Mouse (Mus musculus): ENCODE results near the gene Dynlt1f. TPM values are rescaled to one million over a fixed set of nuclear protein-coding genes. Genes with fewer than 3 reads are reported as not detected.
A peak's percentile ranks its signal among the peaks of the same experiment; 100 is the strongest.
"Not testable (repeated sequence)": the region's sequence is repeated elsewhere in the genome, so short reads cannot be mapped to it uniquely, and the experiment has no call there.

Dynlt1f gene
- polyA plus RNA-seq, 1 experiment from 2014 or later, result 186 TPM

- not testable (repeated sequence) for H3K27me3 ChIP-seq (ENCODE audit: control insufficient read depth, insufficient read depth, low read length); H3K36me3 ChIP-seq (ENCODE audit: control insufficient read depth, insufficient read depth, low read length); H3K9me3 ChIP-seq (ENCODE audit: control insufficient read depth, low read length); H3K9ac ChIP-seq (ENCODE audit: low read length); H3K4me1 ChIP-seq (replicated peaks; ENCODE audit: control insufficient read depth, insufficient read depth); H3K27ac ChIP-seq (replicated peaks); DNase-seq (ENCODE audit: low spot score); ATAC-seq (ENCODE audit: low FRiP score, low TSS enrichment); H3K4me3 ChIP-seq (ENCODE audit: low read depth, low read length); H3K4me2 ChIP-seq (replicated peaks; ENCODE audit: low read depth)
- 88% methylated on average over 5 of the region's 7 CpGs for WGBS
Observed at GRCm38 (mm10) chr17:6650904-6651565, 4.7 kb downstream of the Dynlt1f start.

- ATAC-seq (ENCODE audit: low FRiP score, low TSS enrichment); H3K27me3 ChIP-seq (ENCODE audit: control insufficient read depth, insufficient read depth, low read length); H3K27ac ChIP-seq (replicated peaks); H3K9ac ChIP-seq (ENCODE audit: low read length); H3K4me1 ChIP-seq (replicated peaks; ENCODE audit: control insufficient read depth, insufficient read depth); H3K9me3 ChIP-seq (ENCODE audit: control insufficient read depth, low read length); H3K36me3 ChIP-seq (ENCODE audit: control insufficient read depth, insufficient read depth, low read length); H3K4me3 ChIP-seq (ENCODE audit: low read depth, low read length); H3K4me2 ChIP-seq (replicated peaks; ENCODE audit: low read depth); DNase-seq (ENCODE audit: low spot score): not testable (repeated sequence)
- WGBS, result 88% methylated on average over 2 of the region's 3 CpGs
Observed at GRCm38 (mm10) chr17:6647452-6647851, 8.2 kb downstream of the Dynlt1f start.

- ATAC-seq (ENCODE audit: low FRiP score, low TSS enrichment); H3K4me2 ChIP-seq (replicated peaks; ENCODE audit: low read depth); H3K9ac ChIP-seq (ENCODE audit: low read length); H3K27ac ChIP-seq (replicated peaks); H3K36me3 ChIP-seq (ENCODE audit: control insufficient read depth, insufficient read depth, low read length); DNase-seq (ENCODE audit: low spot score); H3K27me3 ChIP-seq (ENCODE audit: control insufficient read depth, insufficient read depth, low read length); H3K9me3 ChIP-seq (ENCODE audit: control insufficient read depth, low read length); H3K4me3 ChIP-seq (ENCODE audit: low read depth, low read length); H3K4me1 ChIP-seq (replicated peaks; ENCODE audit: control insufficient read depth, insufficient read depth): not testable (repeated sequence)
- WGBS, result 89% methylated on average over 8 of the region's 8 CpGs
Observed at GRCm38 (mm10) chr17:6646841-6647240, 8.9 kb downstream of the Dynlt1f start.

- WGBS, result 61% methylated on average over 2 of the region's 4 CpGs
- not testable (repeated sequence) for H3K9me3 ChIP-seq (ENCODE audit: control insufficient read depth, low read length); H3K4me3 ChIP-seq (ENCODE audit: low read depth, low read length); ATAC-seq (ENCODE audit: low FRiP score, low TSS enrichment); H3K27me3 ChIP-seq (ENCODE audit: control insufficient read depth, insufficient read depth, low read length); DNase-seq (ENCODE audit: low spot score); H3K36me3 ChIP-seq (ENCODE audit: control insufficient read depth, insufficient read depth, low read length); H3K4me2 ChIP-seq (replicated peaks; ENCODE audit: low read depth); H3K4me1 ChIP-seq (replicated peaks; ENCODE audit: control insufficient read depth, insufficient read depth); H3K27ac ChIP-seq (replicated peaks); H3K9ac ChIP-seq (ENCODE audit: low read length)
Observed at GRCm38 (mm10) chr17:6645668-6646067, 10.0 kb downstream of the Dynlt1f start.

GRCm38 (mm10) chr17:6644673-6645072, 11.0 kb downstream of the Dynlt1f start:
- not testable (repeated sequence) for ATAC-seq (ENCODE audit: low FRiP score, low TSS enrichment); H3K4me3 ChIP-seq (ENCODE audit: low read depth, low read length)
- WGBS, result 83% methylated on average over 4 of the region's 4 CpGs

GRCm38 (mm10) chr17:6644210-6644609, 11.5 kb downstream of the Dynlt1f start:
- not testable (repeated sequence) for H3K27ac ChIP-seq (replicated peaks); H3K9me3 ChIP-seq (ENCODE audit: control insufficient read depth, low read length); H3K4me1 ChIP-seq (replicated peaks; ENCODE audit: control insufficient read depth, insufficient read depth); H3K9ac ChIP-seq (ENCODE audit: low read length); H3K4me3 ChIP-seq (ENCODE audit: low read depth, low read length); ATAC-seq (ENCODE audit: low FRiP score, low TSS enrichment); H3K4me2 ChIP-seq (replicated peaks; ENCODE audit: low read depth); DNase-seq (ENCODE audit: low spot score); H3K27me3 ChIP-seq (ENCODE audit: control insufficient read depth, insufficient read depth, low read length); H3K36me3 ChIP-seq (ENCODE audit: control insufficient read depth, insufficient read depth, low read length)
- WGBS, result 88% methylated on average over 7 of the region's 9 CpGs

More at GRCm38 (mm10) chr17:6644673-6645072, 11.0 kb downstream of the Dynlt1f start:
- not testable (repeated sequence) for DNase-seq (ENCODE audit: low spot score); H3K9me3 ChIP-seq (ENCODE audit: control insufficient read depth, low read length); H3K9ac ChIP-seq (ENCODE audit: low read length); H3K27ac ChIP-seq (replicated peaks); H3K36me3 ChIP-seq (ENCODE audit: control insufficient read depth, insufficient read depth, low read length); H3K4me1 ChIP-seq (replicated peaks; ENCODE audit: control insufficient read depth, insufficient read depth); H3K27me3 ChIP-seq (ENCODE audit: control insufficient read depth, insufficient read depth, low read length); H3K4me2 ChIP-seq (replicated peaks; ENCODE audit: low read depth)

GRCm38 (mm10) chr17:6640771-6641429, 14.8 kb downstream of the Dynlt1f start:
- not testable (repeated sequence) for H3K4me1 ChIP-seq (replicated peaks; ENCODE audit: control insufficient read depth, insufficient read depth); H3K9ac ChIP-seq (ENCODE audit: low read length); H3K36me3 ChIP-seq (ENCODE audit: control insufficient read depth, insufficient read depth, low read length); H3K4me3 ChIP-seq (ENCODE audit: low read depth, low read length); H3K9me3 ChIP-seq (ENCODE audit: control insufficient read depth, low read length); H3K27me3 ChIP-seq (ENCODE audit: control insufficient read depth, insufficient read depth, low read length); H3K4me2 ChIP-seq (replicated peaks; ENCODE audit: low read depth)
- ATAC-seq (ENCODE audit: low FRiP score, low TSS enrichment) (peak; percentile 95), DNase-seq (ENCODE audit: low spot score) (peak; percentile 84)
- WGBS, result 55% methylated on average over 14 of the region's 14 CpGs
- H3K27ac ChIP-seq (replicated peaks), result 0 out of 2 replicates have a peak overlapping the region, but pooled peaks have one; percentile 13

Data from stomach, postnatal 0 days (tissue).